Mouse (Mus musculus): Measurements from ENCODE around the gene Cyp4f18. TPM values are rescaled to one million over a fixed set of nuclear protein-coding genes. Genes with fewer than 3 reads are reported as not detected.

Gene Cyp4f18
- total and polyA plus RNA-seq, 2 experiments: 0.74 to 1.2 TPM

- no peaks in the 10 kb centered on the region for H3K4me1 ChIP-seq (ENCODE audit: control insufficient read depth, insufficient read depth, low read length)
- H3K27ac ChIP-seq (replicated peaks; ENCODE audit: insufficient read depth, low read depth, low read length): no peak overlapping the region
- H3K4me3 ChIP-seq (ENCODE audit: insufficient read depth, low read depth, low read length): no peak overlapping the region
- WGBS: 82% methylated on average over 1 of the region's 1 CpGs
- DNase-seq (ENCODE audit: extremely low read depth, low read depth, low spot score): no peak
- TF ChIP-seq CTCF (IDR thresholded peaks at IDR 0.05; ENCODE audit: low read depth, low read length) (no peak), POLR2A (IDR thresholded peaks at IDR 0.05; ENCODE audit: extremely low read depth, insufficient read depth, low read length) (no peak)
- H3K36me3 ChIP-seq (ENCODE audit: control insufficient read depth, insufficient read depth, low read length): no peaks in the 10 kb centered on the region
- H3K27me3 ChIP-seq (ENCODE audit: control insufficient read depth, insufficient read depth, low read length): no peaks in the 10 kb centered on the region
- no peak overlapping the region for H3K9ac ChIP-seq (ENCODE audit: low read depth, low read length)
- no peaks in the 10 kb centered on the region for H3K79me2 ChIP-seq (ENCODE audit: control insufficient read depth, insufficient read depth, low read length)
These were observed 2.7 kb downstream of the Cyp4f18 start for GRCm38 (mm10) chr8:72006763-72007162.

GRCm38 (mm10) chr8:72005912-72006311 lies 3.5 kb downstream of the Cyp4f18 start:
- no peaks in the 10 kb centered on the region for H3K79me2 ChIP-seq (ENCODE audit: control insufficient read depth, insufficient read depth, low read length)
- WGBS: 75% methylated on average over 3 of the region's 3 CpGs
- no peak for DNase-seq (ENCODE audit: extremely low read depth, low read depth, low spot score)

GRCm38 (mm10) chr8:72002942-72003341 lies 6.5 kb downstream of the Cyp4f18 start:
- Histone ChIP-seq H3K4me1 (ENCODE audit: control insufficient read depth, insufficient read depth, low read length) (no peaks in the 10 kb centered on the region), H3K27ac (replicated peaks; ENCODE audit: insufficient read depth, low read depth, low read length) (no peak overlapping the region), H3K79me2 (ENCODE audit: control insufficient read depth, insufficient read depth, low read length) (no peaks in the 10 kb centered on the region), H3K36me3 (ENCODE audit: control insufficient read depth, insufficient read depth, low read length) (no peaks in the 10 kb centered on the region), H3K9ac (ENCODE audit: low read depth, low read length) (no peak overlapping the region), H3K27me3 (ENCODE audit: control insufficient read depth, insufficient read depth, low read length) (no peaks in the 10 kb centered on the region), H3K4me3 (ENCODE audit: insufficient read depth, low read depth, low read length) (no peak overlapping the region)
- no peak for DNase-seq (ENCODE audit: extremely low read depth, low read depth, low spot score)
- TF ChIP-seq POLR2A (IDR thresholded peaks at IDR 0.05; ENCODE audit: extremely low read depth, insufficient read depth, low read length): no peak
- no peak for TF ChIP-seq CTCF (IDR thresholded peaks at IDR 0.05; ENCODE audit: low read depth, low read length)

More at GRCm38 (mm10) chr8:72005912-72006311, 3.5 kb downstream of the Cyp4f18 start:
- H3K4me3 ChIP-seq (ENCODE audit: insufficient read depth, low read depth, low read length): no peak overlapping the region
- no peak overlapping the region for H3K9ac ChIP-seq (ENCODE audit: low read depth, low read length)
- H3K27me3 ChIP-seq (ENCODE audit: control insufficient read depth, insufficient read depth, low read length): no peaks in the 10 kb centered on the region
- no peaks in the 10 kb centered on the region for H3K36me3 ChIP-seq (ENCODE audit: control insufficient read depth, insufficient read depth, low read length)
- H3K27ac ChIP-seq (replicated peaks; ENCODE audit: insufficient read depth, low read depth, low read length): no peak overlapping the region
- no peak for TF ChIP-seq POLR2A (IDR thresholded peaks at IDR 0.05; ENCODE audit: extremely low read depth, insufficient read depth, low read length)
- no peak for TF ChIP-seq CTCF (IDR thresholded peaks at IDR 0.05; ENCODE audit: low read depth, low read length)
- H3K4me1 ChIP-seq (ENCODE audit: control insufficient read depth, insufficient read depth, low read length): no peaks in the 10 kb centered on the region

GRCm38 (mm10) chr8:72000223-72000622 lies 9.2 kb downstream of the Cyp4f18 start:
- no peaks in the 10 kb centered on the region for H3K36me3 ChIP-seq (ENCODE audit: control insufficient read depth, insufficient read depth, low read length)
- no peak for DNase-seq (ENCODE audit: extremely low read depth, low read depth, low spot score)
- no peak overlapping the region for H3K27ac ChIP-seq (replicated peaks; ENCODE audit: insufficient read depth, low read depth, low read length)
- no peak overlapping the region for H3K4me3 ChIP-seq (ENCODE audit: insufficient read depth, low read depth, low read length)
- H3K27me3 ChIP-seq (ENCODE audit: control insufficient read depth, insufficient read depth, low read length): no peaks in the 10 kb centered on the region
- WGBS: 46% methylated on average over 3 of the region's 3 CpGs
- no peak overlapping the region for H3K9ac ChIP-seq (ENCODE audit: low read depth, low read length)
- TF ChIP-seq CTCF (IDR thresholded peaks at IDR 0.05; ENCODE audit: low read depth, low read length): no peak
- no peak for TF ChIP-seq POLR2A (IDR thresholded peaks at IDR 0.05; ENCODE audit: extremely low read depth, insufficient read depth, low read length)
- H3K79me2 ChIP-seq (ENCODE audit: control insufficient read depth, insufficient read depth, low read length): no peaks in the 10 kb centered on the region
- H3K4me1 ChIP-seq (ENCODE audit: control insufficient read depth, insufficient read depth, low read length): no peaks in the 10 kb centered on the region

GRCm38 (mm10) chr8:71999434-71999833 lies 10.0 kb downstream of the Cyp4f18 start:
- H3K4me1 ChIP-seq (ENCODE audit: control insufficient read depth, insufficient read depth, low read length): no peaks in the 10 kb centered on the region
- H3K4me3 ChIP-seq (ENCODE audit: insufficient read depth, low read depth, low read length): no peak overlapping the region
- no peak for DNase-seq (ENCODE audit: extremely low read depth, low read depth, low spot score)
- H3K27me3 ChIP-seq (ENCODE audit: control insufficient read depth, insufficient read depth, low read length): no peaks in the 10 kb centered on the region
- H3K9ac ChIP-seq (ENCODE audit: low read depth, low read length): no peak overlapping the region
- H3K27ac ChIP-seq (replicated peaks; ENCODE audit: insufficient read depth, low read depth, low read length): no peak overlapping the region
- TF ChIP-seq CTCF (IDR thresholded peaks at IDR 0.05; ENCODE audit: low read depth, low read length) (no peak), POLR2A (IDR thresholded peaks at IDR 0.05; ENCODE audit: extremely low read depth, insufficient read depth, low read length) (no peak)
- H3K79me2 ChIP-seq (ENCODE audit: control insufficient read depth, insufficient read depth, low read length): no peaks in the 10 kb centered on the region
- 69% methylated on average over 1 of the region's 1 CpGs for WGBS
- H3K36me3 ChIP-seq (ENCODE audit: control insufficient read depth, insufficient read depth, low read length): no peaks in the 10 kb centered on the region

- TF ChIP-seq CTCF (IDR thresholded peaks at IDR 0.05; ENCODE audit: low read depth, low read length) (no peak), POLR2A (IDR thresholded peaks at IDR 0.05; ENCODE audit: extremely low read depth, insufficient read depth, low read length) (no peak)
- Histone ChIP-seq H3K9ac (ENCODE audit: low read depth, low read length) (no peak overlapping the region), H3K4me3 (ENCODE audit: insufficient read depth, low read depth, low read length) (no peak overlapping the region), H3K36me3 (ENCODE audit: control insufficient read depth, insufficient read depth, low read length) (no peaks in the 10 kb centered on the region), H3K27me3 (ENCODE audit: control insufficient read depth, insufficient read depth, low read length) (no peaks in the 10 kb centered on the region), H3K27ac (replicated peaks; ENCODE audit: insufficient read depth, low read depth, low read length) (no peak overlapping the region), H3K79me2 (ENCODE audit: control insufficient read depth, insufficient read depth, low read length) (no peaks in the 10 kb centered on the region), H3K4me1 (ENCODE audit: control insufficient read depth, insufficient read depth, low read length) (no peaks in the 10 kb centered on the region)
- DNase-seq (ENCODE audit: extremely low read depth, low read depth, low spot score): no peak
- 57% methylated on average over 13 of the region's 13 CpGs for WGBS
These were observed 20.4 kb downstream of the Cyp4f18 start for GRCm38 (mm10) chr8:71988867-71989599.

Data from liver, adult 2 months (tissue).